Mouse (Mus musculus) kidney, embryonic 16.5 days (tissue): ENCODE data around the gene Acad10. TPM values are rescaled to one million over a fixed set of nuclear protein-coding genes. Genes with fewer than 3 reads are reported as not detected.
A peak's percentile ranks its signal among the peaks of the same experiment; 100 is the strongest.

Experiments
- ATAC-seq: fragments of 200-750 bp; cut with Nextera tagmentation; 2 replicates; pipeline ENCODE4 v1.8.0; 2017; ENCODE audit warnings: moderate TSS enrichment; ENCODE audit not compliant: low FRiP score, low TSS enrichment
- H3K27ac ChIP-seq: fragments of 300-500 bp; sonication (generic); 2 replicates; pipeline ENCODE4 v1.5.1; 2014; ENCODE audit warnings: low read length
- H3K27me3 ChIP-seq: fragments of 300-500 bp; sonication (generic); 2 replicates; pipeline ENCODE4 v1.6.1; 2014; ENCODE audit warnings: low read length, control low read depth, mixed read lengths; ENCODE audit not compliant: insufficient read depth
- H3K36me3 ChIP-seq: fragments of 300-500 bp; sonication (generic); 2 replicates; pipeline ENCODE4 v1.6.1; 2014; ENCODE audit warnings: low read length, control low read depth, mixed read lengths; ENCODE audit not compliant: insufficient read depth
- H3K4me1 ChIP-seq: fragments of 300-500 bp; sonication (generic); 2 replicates; pipeline ENCODE4 v1.6.1; 2014; ENCODE audit warnings: low read length, control low read depth, mixed read lengths; ENCODE audit not compliant: insufficient read depth
- H3K4me2 ChIP-seq: fragments of 300-500 bp; sonication (generic); replicated peaks from 2 replicates; pipeline ENCODE4 v1.6.1; 2014; ENCODE audit warnings: low read depth, low read length
- H3K4me3 ChIP-seq: fragments of 300-500 bp; sonication (generic); 2 replicates; pipeline ENCODE4 v1.5.1; 2014; ENCODE audit warnings: mild to moderate bottlenecking, low read length
- H3K9ac ChIP-seq: fragments of 300-500 bp; sonication (generic); replicated peaks from 2 replicates; pipeline ENCODE4 v1.6.1; 2014; ENCODE audit warnings: low read length
- H3K9me3 ChIP-seq: fragments of 300-500 bp; sonication (generic); 2 replicates; pipeline ENCODE4 v1.6.1; 2016; ENCODE audit warnings: low read length, control low read depth
- WGBS: fragments of 180-500 bp; shearing (Covaris S2); extraction: QIAGEN DNeasy Blood & Tissue Kit; methylation state at CpG from one replicate; pipeline ENCODE4 v1.1.7; 2014; 5-methylcytosine and 5-hydroxymethylcytosine counted together
- polyA plus RNA-seq: library from polyadenylated mRNA; unstranded; fragments of >200 nt; fragmentation: Nextera tagmentation; extraction: Ambion mirVana; gene quantifications from 2 replicates; pipeline ENCODE4 v1.2.1, GENCODE M21; 2015

The Acad10 gene
- polyA plus RNA-seq, 1 experiment from 2014 or later: 5.7 TPM

DNA sequence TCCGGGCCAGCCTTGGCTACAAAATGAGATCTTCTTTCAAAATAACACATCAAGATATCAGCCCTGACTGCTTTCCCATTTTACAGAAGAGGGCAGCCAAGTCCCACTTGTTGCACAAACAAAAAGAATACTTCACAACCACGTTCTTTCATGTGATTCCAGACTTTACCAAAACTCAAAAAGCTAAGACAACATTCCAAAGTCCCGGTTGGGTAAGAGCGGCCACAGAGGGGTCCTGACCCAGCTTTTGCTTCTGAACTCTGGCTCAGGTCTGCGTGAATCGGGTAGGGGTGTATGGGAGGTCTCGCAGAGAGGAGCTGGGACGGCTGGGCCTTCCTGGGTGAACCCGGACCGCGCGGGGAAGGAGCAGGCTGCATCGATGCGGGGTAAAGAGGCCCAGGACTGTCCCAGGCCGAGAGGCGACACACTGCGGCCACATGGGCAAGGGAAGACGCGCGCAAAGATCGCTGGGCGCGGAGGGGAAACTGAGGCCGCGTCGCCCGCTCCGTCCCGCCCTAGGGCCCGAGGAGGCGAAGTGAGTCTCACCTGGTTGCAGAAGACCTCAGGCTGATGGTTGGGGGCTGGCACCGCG lies 67.4 kb downstream of the Acad10 start:
- Histone ChIP-seq H3K27ac (peak overlapping the region; percentile 87), H3K4me2 (peak overlapping the region; percentile 95), H3K9ac (peak overlapping the region; percentile 85), H3K27me3 (no peaks in the 10 kb centered on the region), H3K4me3 (peak overlapping the region; percentile 76), H3K4me1 (peaks cover 27% of the 10 kb centered on the region), H3K36me3 (no peaks in the 10 kb centered on the region), H3K9me3 (no peaks in the 10 kb centered on the region)
- WGBS: 3% methylated on average over 33 of the region's 33 CpGs
- peak; percentile 72 for ATAC-seq

GRCm38 (mm10) chr5:121592064-121592815 lies 68.1 kb downstream of the Acad10 start:
- H3K9ac ChIP-seq: peak overlapping the region; percentile 85
- peak overlapping the region; percentile 95 for H3K4me2 ChIP-seq
- H3K4me3 ChIP-seq: peak overlapping the region; percentile 76
- no peak overlapping the region for H3K27ac ChIP-seq
- 47% methylated on average over 11 of the region's 11 CpGs for WGBS
- H3K9me3 ChIP-seq: no peaks in the 10 kb centered on the region
- no peaks in the 10 kb centered on the region for H3K27me3 ChIP-seq
- H3K4me1 ChIP-seq: peaks cover 27% of the 10 kb centered on the region
- ATAC-seq: no peak
- no peaks in the 10 kb centered on the region for H3K36me3 ChIP-seq

GRCm38 (mm10) chr5:121591417-121592063 lies 68.8 kb downstream of the Acad10 start:
- Histone ChIP-seq H3K4me3 (no peak overlapping the region), H3K27ac (no peak overlapping the region), H3K4me2 (peak overlapping the region; percentile 95), H3K36me3 (no peaks in the 10 kb centered on the region), H3K27me3 (no peaks in the 10 kb centered on the region), H3K9ac (no peak overlapping the region), H3K9me3 (no peaks in the 10 kb centered on the region), H3K4me1 (peaks cover 27% of the 10 kb centered on the region)
- ATAC-seq: no peak
- 43% methylated on average over 11 of the region's 11 CpGs for WGBS

- 90% methylated on average over 6 of the region's 6 CpGs for WGBS
- Histone ChIP-seq H3K4me3 (no peak overlapping the region), H3K9me3 (no peaks in the 10 kb centered on the region), H3K4me1 (peaks cover 27% of the 10 kb centered on the region), H3K27me3 (no peaks in the 10 kb centered on the region), H3K4me2 (no peak overlapping the region), H3K36me3 (no peaks in the 10 kb centered on the region), H3K9ac (no peak overlapping the region), H3K27ac (no peak overlapping the region)
- ATAC-seq: no peak
Measured at GRCm38 (mm10) chr5:121589928-121590327, 70.4 kb downstream of the Acad10 start.

- no peak for ATAC-seq
Measured at GRCm38 (mm10) chr5:121586400-121587039, 73.8 kb downstream of the Acad10 start.

DNA sequence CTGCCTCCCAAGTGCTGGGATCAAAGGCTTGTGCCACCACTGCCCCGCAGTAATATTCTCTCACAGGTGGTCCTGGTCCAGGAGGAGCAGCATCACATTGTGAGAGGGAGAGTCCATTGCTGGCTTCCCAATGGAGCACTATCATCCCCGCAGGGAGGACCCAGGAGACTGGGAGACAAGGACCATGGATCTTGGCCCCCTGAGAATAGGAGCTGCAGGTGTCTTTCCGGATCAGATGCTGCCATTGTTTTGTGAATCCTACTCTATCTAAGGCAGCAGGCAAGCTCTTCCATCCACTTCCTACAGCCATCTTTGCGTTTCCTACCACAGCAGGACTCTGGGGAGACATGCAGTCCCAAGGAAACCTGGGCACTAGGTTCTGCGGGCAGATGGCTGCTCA lies 74.6 kb downstream of the Acad10 start:
- H3K9me3 ChIP-seq: no peaks in the 10 kb centered on the region
- 88% methylated on average over 5 of the region's 5 CpGs for WGBS
- H3K4me3 ChIP-seq: no peak overlapping the region
- no peaks in the 10 kb centered on the region; the same call in 1 of the 2 replicates for H3K36me3 ChIP-seq
- H3K4me1 ChIP-seq: peaks cover 13% of the 10 kb centered on the region
- no peak overlapping the region for H3K9ac ChIP-seq
- no peak overlapping the region for H3K4me2 ChIP-seq
- H3K27ac ChIP-seq: no peak overlapping the region
- H3K27me3 ChIP-seq: no peaks in the 10 kb centered on the region
- no peak for ATAC-seq

More at GRCm38 (mm10) chr5:121586400-121587039, 73.8 kb downstream of the Acad10 start:
- H3K9ac ChIP-seq: no peak overlapping the region
- no peaks in the 10 kb centered on the region for H3K36me3 ChIP-seq
- no peak overlapping the region for H3K27ac ChIP-seq
- no peak overlapping the region for H3K4me2 ChIP-seq
- H3K27me3 ChIP-seq: no peaks in the 10 kb centered on the region
- peaks cover 17% of the 10 kb centered on the region for H3K4me1 ChIP-seq
- no peak overlapping the region for H3K4me3 ChIP-seq
- no peaks in the 10 kb centered on the region for H3K9me3 ChIP-seq
- WGBS: 52% methylated on average over 6 of the region's 6 CpGs

GRCm38 (mm10) chr5:121585005-121585404 lies 75.3 kb downstream of the Acad10 start:
- Histone ChIP-seq H3K9me3 (no peaks in the 10 kb centered on the region), H3K4me1 (peaks cover 13% of the 10 kb centered on the region), H3K4me3 (no peak overlapping the region), H3K4me2 (no peak overlapping the region), H3K27ac (no peak overlapping the region), H3K9ac (no peak overlapping the region), H3K27me3 (no peaks in the 10 kb centered on the region), H3K36me3 (no peaks in the 10 kb centered on the region; the same call in 1 of the 2 replicates)
- WGBS: 92% methylated on average over 10 of the region's 10 CpGs
- ATAC-seq: no peak

DNA sequence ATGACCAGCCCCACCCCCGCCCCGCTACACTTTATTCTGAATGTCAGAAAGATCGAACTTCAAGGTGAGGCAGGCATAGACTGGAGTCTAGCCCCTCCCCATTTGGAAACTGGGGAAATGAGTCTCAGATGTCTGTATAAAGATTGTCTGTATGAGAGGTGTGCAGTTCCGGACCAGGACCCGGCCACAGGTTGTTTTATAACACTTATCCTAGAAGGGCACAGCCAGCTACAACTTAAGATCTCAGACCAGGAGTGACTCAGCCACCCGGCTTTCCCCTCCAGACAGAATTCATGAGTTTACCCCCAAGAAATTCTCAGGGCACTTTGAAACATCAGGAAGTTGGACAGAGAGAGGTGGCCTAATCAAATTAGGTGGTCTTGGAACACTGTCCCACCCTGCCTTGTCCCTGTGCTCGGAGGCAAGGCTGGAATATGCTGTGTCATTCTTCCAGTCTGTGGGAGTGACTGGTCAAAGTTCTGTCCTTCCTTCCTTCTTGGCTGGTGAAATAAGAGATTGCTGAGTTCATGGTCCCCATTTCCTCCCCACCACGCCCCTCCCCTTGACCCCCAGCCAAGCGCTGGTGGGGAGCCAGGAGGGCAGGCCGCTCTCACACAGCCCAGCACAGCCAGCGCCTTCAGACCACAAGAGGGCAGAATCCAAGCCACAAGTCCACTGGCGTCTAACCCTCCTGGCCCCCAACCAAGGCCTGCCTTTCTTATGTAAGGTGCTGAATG lies 76.4 kb downstream of the Acad10 start:
- WGBS: 46% methylated on average over 12 of the region's 12 CpGs
- H3K4me1 ChIP-seq: peaks cover 13% of the 10 kb centered on the region

DNA sequence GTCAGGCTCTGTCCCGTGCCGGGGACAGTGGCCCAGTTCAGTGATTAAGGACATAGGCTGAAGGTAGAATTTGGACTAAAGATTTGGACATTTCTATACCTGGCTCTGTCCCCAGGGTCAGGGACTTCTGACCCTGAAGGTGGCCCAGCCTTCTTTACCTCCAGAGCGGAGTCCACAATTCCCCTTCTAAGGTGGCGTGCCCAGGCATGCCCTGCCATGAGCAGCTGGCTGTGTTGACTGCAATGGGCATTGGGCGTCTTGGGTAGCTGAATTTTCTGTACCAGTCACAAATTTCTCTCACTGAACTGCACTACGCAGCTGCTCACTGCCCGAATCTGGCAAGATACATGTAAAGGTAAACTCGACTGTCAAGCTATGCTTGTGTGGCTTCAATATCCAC lies 78.4 kb downstream of the Acad10 start:
- Histone ChIP-seq H3K4me3 (no peak overlapping the region), H3K27ac (no peak overlapping the region), H3K9ac (no peak overlapping the region), H3K36me3 (peaks cover 14% of the 10 kb centered on the region), H3K4me2 (no peak overlapping the region), H3K27me3 (no peaks in the 10 kb centered on the region), H3K9me3 (no peaks in the 10 kb centered on the region), H3K4me1 (peaks cover 13% of the 10 kb centered on the region)
- WGBS: 91% methylated on average over 8 of the region's 8 CpGs
- no peak for ATAC-seq

More for the DNA sequence above, 76.4 kb downstream of the Acad10 start:
- Histone ChIP-seq H3K9me3 (no peaks in the 10 kb centered on the region), H3K4me2 (no peak overlapping the region), H3K27ac (peak overlapping the region; percentile 23; the same call in 1 of the 2 replicates), H3K27me3 (no peaks in the 10 kb centered on the region), H3K36me3 (peaks cover 10% of the 10 kb centered on the region), H3K9ac (no peak overlapping the region; the same call in 1 of the 2 replicates), H3K4me3 (no peak overlapping the region)
- peak; percentile 89 for ATAC-seq
